Mouse (Mus musculus): ENCODE data around the gene Zfp296. TPM values are rescaled to one million over a fixed set of nuclear protein-coding genes. Genes with fewer than 3 reads are reported as not detected.
A peak's percentile ranks its signal among the peaks of the same experiment; 100 is the strongest.

The Zfp296 gene
- polyA plus RNA-seq, 1 experiment from 2014 or later = 0.14 TPM

DNA sequence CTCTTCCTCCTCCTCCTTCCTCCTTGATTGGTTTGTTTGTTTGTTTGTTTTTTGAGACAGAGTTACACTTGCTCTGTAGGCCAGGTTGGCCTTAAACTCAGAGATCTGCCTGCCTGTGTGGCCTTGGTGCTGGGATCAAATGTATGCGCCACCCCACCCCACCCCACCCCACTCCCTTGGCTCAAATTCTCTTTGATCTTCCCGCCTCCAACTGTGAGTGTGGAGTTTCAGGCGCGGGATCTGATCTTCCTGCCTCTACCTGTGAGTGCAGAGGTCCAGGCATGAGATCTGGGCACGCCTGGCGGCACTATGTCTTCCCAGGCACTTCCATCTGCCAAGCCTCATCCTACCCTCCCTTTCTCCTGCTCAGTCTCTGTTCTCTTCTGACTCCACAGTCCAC is 45.2 kb downstream of the Zfp296 start:
- no peak overlapping the region for H3K27ac ChIP-seq (ENCODE audit: low read depth, low read length)
- no peak for ATAC-seq

DNA sequence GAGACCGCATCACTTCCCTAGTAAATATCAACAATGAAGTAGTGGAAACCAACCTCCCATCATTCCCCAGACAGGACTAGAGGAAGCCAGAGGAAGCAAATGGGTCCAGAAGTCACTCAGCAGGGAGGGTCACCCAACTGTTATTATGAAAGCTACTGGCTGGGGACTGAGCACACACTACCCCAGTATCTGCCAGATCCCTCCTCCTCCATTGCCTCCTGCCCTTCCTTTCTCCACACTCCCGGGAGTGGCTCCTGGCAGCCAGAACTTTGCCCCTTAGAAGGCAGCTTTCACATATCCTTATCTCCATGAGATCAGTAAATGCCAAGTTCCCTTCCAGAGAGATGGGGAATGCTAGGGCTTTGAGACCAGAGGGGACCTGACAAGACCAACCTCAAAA is 46.3 kb downstream of the Zfp296 start:
- peak; percentile 65 for ATAC-seq

More for the DNA sequence above, 45.2 kb downstream of the Zfp296 start:
- Histone ChIP-seq H3K9ac (ENCODE audit: low read depth, low read length) (no peak overlapping the region), H3K9me3 (ENCODE audit: control insufficient read depth) (no peaks in the 10 kb centered on the region), H3K4me2 (replicated peaks; ENCODE audit: low read depth) (no peak overlapping the region), H3K27me3 (replicated peaks; ENCODE audit: control insufficient read depth, insufficient read depth, low read length) (no peaks in the 10 kb centered on the region), H3K4me3 (ENCODE audit: low read depth, low read length) (no peak overlapping the region), H3K4me1 (replicated peaks; ENCODE audit: control insufficient read depth, insufficient read depth, low read length) (peaks cover 5% of the 10 kb centered on the region; the same call in 1 of the 2 replicates), H3K36me3 (ENCODE audit: control insufficient read depth, insufficient read depth) (peaks cover under 1% of the 10 kb centered on the region; the same call in 1 of the 2 replicates)
- 30% methylated on average over 6 of the region's 6 CpGs for WGBS
- no peak for TF ChIP-seq CTCF (IDR thresholded peaks at IDR 0.05; ENCODE audit: low read depth)

GRCm38 (mm10) chr7:19627721-19628120 is 50.6 kb downstream of the Zfp296 start:
- no peak overlapping the region for H3K9ac ChIP-seq (ENCODE audit: low read depth, low read length)
- TF ChIP-seq CTCF (IDR thresholded peaks at IDR 0.05; ENCODE audit: low read depth) = no peak
- no peaks in the 10 kb centered on the region for H3K27me3 ChIP-seq (replicated peaks; ENCODE audit: control insufficient read depth, insufficient read depth, low read length)
- H3K4me1 ChIP-seq (replicated peaks; ENCODE audit: control insufficient read depth, insufficient read depth, low read length) = peaks cover 5% of the 10 kb centered on the region; the same call in 1 of the 2 replicates
- peaks cover under 1% of the 10 kb centered on the region; the same call in 1 of the 2 replicates for H3K36me3 ChIP-seq (ENCODE audit: control insufficient read depth, insufficient read depth)
- WGBS = 66% methylated on average over 3 of the region's 3 CpGs
- H3K4me2 ChIP-seq (replicated peaks; ENCODE audit: low read depth) = peak overlapping the region; percentile 99
- peak overlapping the region; percentile 82 for H3K4me3 ChIP-seq (ENCODE audit: low read depth, low read length)
- no peaks in the 10 kb centered on the region for H3K9me3 ChIP-seq (ENCODE audit: control insufficient read depth)
- ATAC-seq = no peak
- peak overlapping the region; percentile 96; the same call in 1 of the 2 replicates for H3K27ac ChIP-seq (ENCODE audit: low read depth, low read length)

More for the DNA sequence above, 46.3 kb downstream of the Zfp296 start:
- Histone ChIP-seq H3K4me2 (replicated peaks; ENCODE audit: low read depth) (no peak overlapping the region; the same call in 1 of the 2 replicates), H3K9ac (ENCODE audit: low read depth, low read length) (no peak overlapping the region), H3K4me3 (ENCODE audit: low read depth, low read length) (no peak overlapping the region), H3K36me3 (ENCODE audit: control insufficient read depth, insufficient read depth) (no peaks in the 10 kb centered on the region), H3K9me3 (ENCODE audit: control insufficient read depth) (no peaks in the 10 kb centered on the region), H3K27me3 (replicated peaks; ENCODE audit: control insufficient read depth, insufficient read depth, low read length) (no peaks in the 10 kb centered on the region), H3K4me1 (replicated peaks; ENCODE audit: control insufficient read depth, insufficient read depth, low read length) (peaks cover 5% of the 10 kb centered on the region; the same call in 1 of the 2 replicates), H3K27ac (ENCODE audit: low read depth, low read length) (peak overlapping the region; percentile 69; the same call in 1 of the 2 replicates)
- 37% methylated on average over 2 of the region's 2 CpGs for WGBS
- TF ChIP-seq CTCF (IDR thresholded peaks at IDR 0.05; ENCODE audit: low read depth) = no peak

DNA sequence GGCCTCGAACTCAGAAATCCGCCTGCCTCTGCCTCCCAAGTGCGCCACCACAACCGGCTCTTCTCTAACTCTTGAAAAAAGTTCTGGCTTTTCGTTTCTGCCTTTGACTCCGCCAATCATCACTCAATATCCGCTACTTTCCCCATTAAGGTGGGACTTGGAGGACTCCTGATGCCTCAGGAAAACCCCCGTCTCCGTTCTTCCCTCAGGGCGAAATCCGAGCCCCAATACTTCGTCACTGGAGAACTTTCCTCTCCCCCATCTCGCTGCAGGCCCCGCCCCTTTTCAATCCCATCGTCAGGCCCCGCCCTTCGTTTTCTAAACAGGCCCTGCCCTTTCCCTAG is 51.1 kb downstream of the Zfp296 start:
- WGBS = 12% methylated on average over 17 of the region's 17 CpGs
- Histone ChIP-seq H3K4me2 (replicated peaks; ENCODE audit: low read depth) (peak overlapping the region; percentile 99), H3K27ac (ENCODE audit: low read depth, low read length) (peak overlapping the region; percentile 96), H3K4me3 (ENCODE audit: low read depth, low read length) (peak overlapping the region; percentile 82), H3K36me3 (ENCODE audit: control insufficient read depth, insufficient read depth) (peaks cover 4% of the 10 kb centered on the region), H3K9me3 (ENCODE audit: control insufficient read depth) (no peaks in the 10 kb centered on the region), H3K4me1 (replicated peaks; ENCODE audit: control insufficient read depth, insufficient read depth, low read length) (peaks cover 1% of the 10 kb centered on the region; the same call in 1 of the 2 replicates), H3K27me3 (replicated peaks; ENCODE audit: control insufficient read depth, insufficient read depth, low read length) (no peaks in the 10 kb centered on the region), H3K9ac (ENCODE audit: low read depth, low read length) (no peak overlapping the region)
- no peak for ATAC-seq
- no peak for TF ChIP-seq CTCF (IDR thresholded peaks at IDR 0.05; ENCODE audit: low read depth)

DNA sequence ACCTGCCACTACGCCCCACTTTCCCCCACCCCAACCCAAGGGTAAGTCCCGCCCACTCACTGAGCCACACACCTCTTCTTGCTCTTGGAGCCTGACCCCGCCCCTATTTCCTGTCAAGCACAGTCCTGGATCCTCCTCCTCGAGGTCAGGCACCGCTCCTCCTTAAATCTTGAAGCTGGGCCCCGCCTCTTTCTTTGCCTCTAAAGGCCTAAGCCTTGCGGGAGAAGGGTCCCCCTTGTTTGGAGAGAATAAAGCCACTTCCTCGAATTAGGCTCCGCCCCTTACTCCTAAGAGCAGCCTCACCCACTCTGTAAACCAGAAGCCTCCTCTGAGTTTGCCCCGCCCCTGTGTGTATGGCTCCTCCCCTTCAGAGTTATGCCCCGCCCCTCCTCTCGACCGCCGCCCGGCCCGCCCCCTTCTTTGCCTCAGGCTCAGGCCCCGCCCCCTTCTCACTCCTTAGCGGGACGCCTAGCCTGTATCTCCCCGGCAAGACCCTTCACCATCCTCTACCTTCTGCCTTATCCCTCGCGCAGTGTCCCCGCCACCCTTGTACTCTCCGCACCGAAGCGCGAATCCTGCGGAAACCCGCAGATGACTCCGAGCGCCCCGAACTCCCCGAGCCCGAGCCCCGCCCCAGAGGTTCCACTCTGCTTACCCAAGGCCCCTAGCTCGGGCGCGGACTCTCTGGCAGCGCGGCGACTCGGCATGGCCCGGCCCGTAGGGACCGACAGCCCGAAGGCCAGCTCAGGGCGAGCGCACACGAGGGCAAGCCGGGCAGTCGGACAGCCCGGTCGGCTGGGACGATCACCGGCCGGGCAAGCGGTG is 51.7 kb downstream of the Zfp296 start:
- Histone ChIP-seq H3K9ac (ENCODE audit: low read depth, low read length) (peak overlapping the region; percentile 71), H3K27me3 (replicated peaks; ENCODE audit: control insufficient read depth, insufficient read depth, low read length) (no peaks in the 10 kb centered on the region), H3K4me3 (ENCODE audit: low read depth, low read length) (peak overlapping the region; percentile 82), H3K4me1 (replicated peaks; ENCODE audit: control insufficient read depth, insufficient read depth, low read length) (no peaks in the 10 kb centered on the region; the same call in 1 of the 2 replicates), H3K36me3 (ENCODE audit: control insufficient read depth, insufficient read depth) (peaks cover 10% of the 10 kb centered on the region), H3K4me2 (replicated peaks; ENCODE audit: low read depth) (peak overlapping the region; percentile 99), H3K9me3 (ENCODE audit: control insufficient read depth) (no peaks in the 10 kb centered on the region), H3K27ac (ENCODE audit: low read depth, low read length) (peak overlapping the region; percentile 96)
- TF ChIP-seq CTCF (IDR thresholded peaks at IDR 0.05; ENCODE audit: low read depth) = no peak
- peak; percentile 95 for ATAC-seq
- 1% methylated on average over 57 of the region's 57 CpGs for WGBS

- no peaks in the 10 kb centered on the region for H3K4me1 ChIP-seq (replicated peaks; ENCODE audit: control insufficient read depth, insufficient read depth, low read length)
- peak; percentile 48 for ATAC-seq
- peak within 1 kb of the TSS; percentile 99 for H3K4me2 ChIP-seq (replicated peaks; ENCODE audit: low read depth)
- no peak for TF ChIP-seq CTCF (IDR thresholded peaks at IDR 0.05; ENCODE audit: low read depth)
- no peaks in the 10 kb centered on the region for H3K9me3 ChIP-seq (ENCODE audit: control insufficient read depth)
- peaks cover 16% of the 10 kb centered on the region for H3K36me3 ChIP-seq (ENCODE audit: control insufficient read depth, insufficient read depth)
- H3K27ac ChIP-seq (ENCODE audit: low read depth, low read length) = peak within 1 kb of the TSS; percentile 96
- WGBS = under 1% methylated on average over 41 of the region's 41 CpGs
- peak within 1 kb of the TSS; percentile 82 for H3K4me3 ChIP-seq (ENCODE audit: low read depth, low read length)
- H3K27me3 ChIP-seq (replicated peaks; ENCODE audit: control insufficient read depth, insufficient read depth, low read length) = no peaks in the 10 kb centered on the region
- H3K9ac ChIP-seq (ENCODE audit: low read depth, low read length) = peak within 1 kb of the TSS; percentile 71
Observed at GRCm38 (mm10) chr7:19629361-19629734, 52.3 kb downstream of the Zfp296 start, which contains the start of gene Relb. Relb (minus strand) TSS chr7:19629438.

Other genes starting within 250 kb of the Zfp296 start
- gene Ercc1, start 232.5 kb upstream of the Zfp296 start, polyA plus RNA-seq (2015; fragmentation: Nextera tagmentation; extraction: Ambion mirVana) = 22.1 and 27.1 TPM in 2 replicates
- gene Cd3eap, start 217.8 kb upstream of the Zfp296 start, polyA plus RNA-seq (2015; fragmentation: Nextera tagmentation; extraction: Ambion mirVana) = 8.3 and 9.7 TPM in 2 replicates
- gene Ppp1r13l, start 217.5 kb upstream of the Zfp296 start, polyA plus RNA-seq (2015; fragmentation: Nextera tagmentation; extraction: Ambion mirVana) = 1.4 TPM in 2 replicates
- 6.2 and 8.7 TPM in 2 replicates for gene Ercc2, start 195.3 kb upstream of the Zfp296 start, polyA plus RNA-seq (2015; fragmentation: Nextera tagmentation; extraction: Ambion mirVana)
- gene Klc3, start 173.2 kb upstream of the Zfp296 start, polyA plus RNA-seq (2015; fragmentation: Nextera tagmentation; extraction: Ambion mirVana) = 1.6 TPM in 2 replicates
- gene Ckm, start 172.5 kb upstream of the Zfp296 start, polyA plus RNA-seq (2015; fragmentation: Nextera tagmentation; extraction: Ambion mirVana) = 25.2 and 26.2 TPM in 2 replicates
- 4.2 and 4.7 TPM in 2 replicates for gene Mark4, start 118.5 kb upstream of the Zfp296 start, polyA plus RNA-seq (2015; fragmentation: Nextera tagmentation; extraction: Ambion mirVana)
- 1.1 and 1.9 TPM in 2 replicates for gene Exoc3l2, start 114.0 kb upstream of the Zfp296 start, polyA plus RNA-seq (2015; fragmentation: Nextera tagmentation; extraction: Ambion mirVana)
- 3.4 TPM in 2 replicates for gene Bloc1s3, start 68.9 kb upstream of the Zfp296 start, polyA plus RNA-seq (2015; fragmentation: Nextera tagmentation; extraction: Ambion mirVana)
- 108 and 118 TPM in 2 replicates for gene Trappc6a, start 68.9 kb upstream of the Zfp296 start, polyA plus RNA-seq (2015; fragmentation: Nextera tagmentation; extraction: Ambion mirVana)
- gene Nkpd1, start 59.4 kb upstream of the Zfp296 start, polyA plus RNA-seq (2015; fragmentation: Nextera tagmentation; extraction: Ambion mirVana) = not detected in 2 replicates
- 13.9 and 15.0 TPM in 2 replicates for gene Ppp1r37, start 14.2 kb upstream of the Zfp296 start, polyA plus RNA-seq (2015; fragmentation: Nextera tagmentation; extraction: Ambion mirVana)
- 99.5 and 102 TPM in 2 replicates for gene Gemin7, start 308 bp downstream of the Zfp296 start, polyA plus RNA-seq (2015; fragmentation: Nextera tagmentation; extraction: Ambion mirVana)
- gene Clasrp, start 27.2 kb downstream of the Zfp296 start, polyA plus RNA-seq (2015; fragmentation: Nextera tagmentation; extraction: Ambion mirVana) = 14.8 and 16.9 TPM in 2 replicates
- 10.5 and 10.6 TPM in 2 replicates for gene Relb, start 52.2 kb downstream of the Zfp296 start, polyA plus RNA-seq (2015; fragmentation: Nextera tagmentation; extraction: Ambion mirVana)
- gene Clptm1, start 87.7 kb downstream of the Zfp296 start, polyA plus RNA-seq (2015; fragmentation: Nextera tagmentation; extraction: Ambion mirVana) = 66.1 and 70.6 TPM in 2 replicates
- 11,285 and 12,482 TPM in 2 replicates for gene Apoc2, start 100.7 kb downstream of the Zfp296 start, polyA plus RNA-seq (2015; fragmentation: Nextera tagmentation; extraction: Ambion mirVana)
- 5.6 and 13.5 TPM in 2 replicates for gene Gm44805, start 104.1 kb downstream of the Zfp296 start, polyA plus RNA-seq (2015; fragmentation: Nextera tagmentation; extraction: Ambion mirVana)
- 0.70 and 1.4 TPM in 2 replicates for gene Apoc4, start 104.2 kb downstream of the Zfp296 start, polyA plus RNA-seq (2015; fragmentation: Nextera tagmentation; extraction: Ambion mirVana)
- gene Apoc1, start 115.4 kb downstream of the Zfp296 start, polyA plus RNA-seq (2015; fragmentation: Nextera tagmentation; extraction: Ambion mirVana) = 34.7 and 50.0 TPM in 2 replicates
- gene Apoe, start 121.9 kb downstream of the Zfp296 start, polyA plus RNA-seq (2015; fragmentation: Nextera tagmentation; extraction: Ambion mirVana) = 435 and 436 TPM in 2 replicates
- 80.1 and 85.5 TPM in 2 replicates for gene Tomm40, start 138.2 kb downstream of the Zfp296 start, polyA plus RNA-seq (2015; fragmentation: Nextera tagmentation; extraction: Ambion mirVana)
- gene Nectin2, start 173.2 kb downstream of the Zfp296 start, polyA plus RNA-seq (2015; fragmentation: Nextera tagmentation; extraction: Ambion mirVana) = 93.1 and 94.7 TPM in 2 replicates
- gene Bcam, start 193.7 kb downstream of the Zfp296 start, polyA plus RNA-seq (2015; fragmentation: Nextera tagmentation; extraction: Ambion mirVana) = 36.2 and 38.0 TPM in 2 replicates
- gene Cblc, start 219.5 kb downstream of the Zfp296 start, polyA plus RNA-seq (2015; fragmentation: Nextera tagmentation; extraction: Ambion mirVana) = 54.8 and 56.5 TPM in 2 replicates
- gene Bcl3, start 245.5 kb downstream of the Zfp296 start, polyA plus RNA-seq (2015; fragmentation: Nextera tagmentation; extraction: Ambion mirVana) = 19.0 and 23.7 TPM in 2 replicates

Measured in intestine, postnatal 0 days (tissue).